Mouse (Mus musculus) liver, embryonic 14.5 days (tissue): ENCODE results near the gene Fasn.

Experiments
- CTCF ChIP-seq: IDR thresholded peaks from 2 replicates; pipeline ENCODE4 v1.5.1; 2016; ENCODE audit warnings: antibody characterized with exemption, low read depth, control low read depth
- EP300 ChIP-seq: IDR thresholded peaks from 2 replicates; pipeline ENCODE4 v1.6.1; 2016; ENCODE audit warnings: antibody characterized with exemption, low read depth

GRCm38 (mm10) chr11:120822321-120822720, 2.0 kb downstream of the Fasn start:
- TF ChIP-seq CTCF (no peak), EP300 (no peak)
